Mouse (Mus musculus) testis, adult 2 months (tissue): ENCODE data around the gene Tle4. TPM values are rescaled to one million over a fixed set of nuclear protein-coding genes. Genes with fewer than 3 reads are reported as not detected.

Experiments used
- H3K27ac ChIP-seq: fragments of 200-500 bp; 2 replicates; pipeline ENCODE4 v1.5.1; 2012; ENCODE audit warnings: low read depth, low read length; ENCODE audit not compliant: control insufficient read depth, insufficient read depth
- H3K27me3 ChIP-seq: fragments of 200-500 bp; 2 replicates; pipeline ENCODE4 v1.6.1; 2012; ENCODE audit warnings: mild to moderate bottlenecking, low read length, moderate library complexity; ENCODE audit not compliant: control insufficient read depth, insufficient read depth
- H3K36me3 ChIP-seq: fragments of 200-500 bp; 2 replicates; pipeline ENCODE4 v1.6.1; 2012; ENCODE audit warnings: mild to moderate bottlenecking, low read length; ENCODE audit not compliant: control insufficient read depth, insufficient read depth
- H3K4me1 ChIP-seq: fragments of 200-500 bp; 2 replicates; pipeline ENCODE4 v1.6.1; 2012; ENCODE audit warnings: low read length; ENCODE audit not compliant: control insufficient read depth, insufficient read depth
- H3K4me3 ChIP-seq: fragments of 200-500 bp; 2 replicates; pipeline ENCODE4 v1.5.1; 2012; ENCODE audit warnings: low read depth, mild to moderate bottlenecking, low read length, moderate library complexity, mixed read lengths; ENCODE audit not compliant: control insufficient read depth
- CTCF ChIP-seq: fragments of 200-500 bp; IDR thresholded peaks from 2 replicates; pipeline ENCODE4 v1.5.1; 2012; ENCODE audit warnings: low read depth, mild to moderate bottlenecking, inconsistent platforms, low read length, moderate library complexity; ENCODE audit not compliant: control insufficient read depth, insufficient read depth, insufficient replicate concordance
- POLR2A ChIP-seq: fragments of 200-500 bp; IDR thresholded peaks from 2 replicates; pipeline ENCODE4 v1.6.1; 2012; ENCODE audit warnings: low read depth, mild to moderate bottlenecking, inconsistent platforms, low read length, moderate library complexity; ENCODE audit not compliant: control insufficient read depth
- polyA plus RNA-seq: library from polyadenylated mRNA; depleted of rRNA; stranded (reverse); fragments of >200 nt; gene quantifications from 2 replicates; pipeline ENCODE4 v1.2.3, GENCODE M21; 2012

Gene Tle4
- polyA plus RNA-seq, 1 experiment, result 4.3 TPM

GRCm38 (mm10) chr19:14576311-14576710 is 21.5 kb downstream of the Tle4 start:
- no peaks in the 10 kb centered on the region for H3K4me1 ChIP-seq
- TF ChIP-seq POLR2A (no peak), CTCF (no peak)
- no peak overlapping the region for H3K27ac ChIP-seq
- H3K4me3 ChIP-seq, result no peak overlapping the region
- no peaks in the 10 kb centered on the region for H3K36me3 ChIP-seq
- H3K27me3 ChIP-seq, result no peaks in the 10 kb centered on the region

- no peaks in the 10 kb centered on the region for H3K4me1 ChIP-seq
- TF ChIP-seq CTCF, result no peak
- no peak for TF ChIP-seq POLR2A
- no peaks in the 10 kb centered on the region for H3K36me3 ChIP-seq
- H3K27ac ChIP-seq, result no peak overlapping the region
- H3K27me3 ChIP-seq, result no peaks in the 10 kb centered on the region
- H3K4me3 ChIP-seq, result no peak overlapping the region
These were observed 29.0 kb downstream of the Tle4 start for GRCm38 (mm10) chr19:14568879-14569278.

GRCm38 (mm10) chr19:14567081-14567480 is 30.8 kb downstream of the Tle4 start:
- H3K27ac ChIP-seq, result no peak overlapping the region
- H3K36me3 ChIP-seq, result no peaks in the 10 kb centered on the region
- no peak for TF ChIP-seq CTCF
- no peak for TF ChIP-seq POLR2A
- no peak overlapping the region for H3K4me3 ChIP-seq
- H3K4me1 ChIP-seq, result no peaks in the 10 kb centered on the region
- no peaks in the 10 kb centered on the region for H3K27me3 ChIP-seq

- H3K4me3 ChIP-seq, result no peak overlapping the region
- TF ChIP-seq CTCF (no peak), POLR2A (no peak)
These were observed 31.3 kb downstream of the Tle4 start for GRCm38 (mm10) chr19:14566564-14567021.

GRCm38 (mm10) chr19:14565424-14566069 is 32.3 kb downstream of the Tle4 start:
- Histone ChIP-seq H3K4me1 (no peaks in the 10 kb centered on the region), H3K27me3 (no peaks in the 10 kb centered on the region), H3K4me3 (no peak overlapping the region), H3K27ac (no peak overlapping the region), H3K36me3 (no peaks in the 10 kb centered on the region)
- TF ChIP-seq CTCF (no peak), POLR2A (no peak)

More at GRCm38 (mm10) chr19:14566564-14567021, 31.3 kb downstream of the Tle4 start:
- Histone ChIP-seq H3K4me1 (no peaks in the 10 kb centered on the region), H3K27me3 (no peaks in the 10 kb centered on the region), H3K36me3 (no peaks in the 10 kb centered on the region), H3K27ac (no peak overlapping the region)

GRCm38 (mm10) chr19:14563273-14563959 is 34.4 kb downstream of the Tle4 start:
- Histone ChIP-seq H3K36me3 (no peaks in the 10 kb centered on the region), H3K4me1 (no peaks in the 10 kb centered on the region), H3K27me3 (no peaks in the 10 kb centered on the region), H3K4me3 (no peak overlapping the region), H3K27ac (no peak overlapping the region)
- TF ChIP-seq POLR2A (no peak), CTCF (no peak)

- Histone ChIP-seq H3K27ac (no peak overlapping the region), H3K4me1 (no peaks in the 10 kb centered on the region), H3K27me3 (no peaks in the 10 kb centered on the region), H3K4me3 (no peak overlapping the region), H3K36me3 (no peaks in the 10 kb centered on the region)
- TF ChIP-seq POLR2A (no peak), CTCF (no peak)
These were observed 50.0 kb downstream of the Tle4 start for GRCm38 (mm10) chr19:14547871-14548270.
